Mouse (Mus musculus): Measurements from ENCODE around the gene Olfr1450. TPM values are rescaled to one million over a fixed set of nuclear protein-coding genes. Genes with fewer than 3 reads are reported as not detected.
"Not testable (repeated sequence)": the region's sequence is repeated elsewhere in the genome, so short reads cannot be mapped to it uniquely, and the experiment has no call there.

Gene Olfr1450
- not detected in 2 replicates for polyA plus RNA-seq (2012; rRNA removed)

DNA sequence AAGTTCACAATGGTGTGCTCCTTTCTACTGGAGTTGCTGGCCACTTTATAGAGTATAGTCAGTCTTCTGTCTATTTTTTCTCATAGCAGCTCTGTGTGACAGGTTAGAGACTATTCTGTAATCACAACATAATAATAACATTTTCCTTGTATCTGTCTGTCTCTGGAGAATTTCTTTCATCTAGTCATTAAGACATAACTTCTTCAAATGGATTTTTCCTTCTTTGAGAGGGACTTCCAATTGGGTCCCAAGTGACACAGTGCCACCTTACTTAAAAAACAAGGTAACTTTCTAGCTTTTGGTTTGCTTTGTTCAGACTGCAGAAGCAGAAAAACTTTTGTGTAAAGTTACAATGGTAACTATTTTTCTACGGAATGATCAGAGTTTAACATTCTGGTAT lies at the start of gene Olfr1450:
TSS of gene Olfr1450 (plus strand) at position 301 of the 400 bp plus-strand sequence.
- no peak for DNase-seq (ENCODE audit: low spot score)

DNA sequence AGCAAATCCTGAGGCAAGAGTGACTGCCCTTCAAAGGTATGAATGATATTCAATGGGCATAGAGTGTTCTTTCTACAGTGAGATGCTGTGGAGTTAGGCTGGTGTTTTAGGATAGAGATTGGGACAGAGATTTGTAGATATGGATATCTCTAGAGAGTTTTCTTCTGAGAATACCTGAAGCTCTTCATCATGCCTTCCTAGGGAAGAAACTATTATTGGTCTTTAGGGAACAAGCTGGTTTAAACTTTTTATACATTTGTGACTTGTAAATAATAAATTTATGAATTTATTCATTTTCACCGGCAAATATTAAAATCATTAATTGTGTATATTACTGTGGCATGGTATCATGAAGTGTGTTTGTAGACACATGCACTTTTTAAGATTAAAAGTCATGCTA lies 46.4 kb upstream of the Olfr1450 start, which contains the start of gene Olfr1447:
TSS of gene Olfr1447 (minus strand) at position 101 of the 400 bp plus-strand sequence.
- no peak for DNase-seq (ENCODE audit: low spot score)

DNA sequence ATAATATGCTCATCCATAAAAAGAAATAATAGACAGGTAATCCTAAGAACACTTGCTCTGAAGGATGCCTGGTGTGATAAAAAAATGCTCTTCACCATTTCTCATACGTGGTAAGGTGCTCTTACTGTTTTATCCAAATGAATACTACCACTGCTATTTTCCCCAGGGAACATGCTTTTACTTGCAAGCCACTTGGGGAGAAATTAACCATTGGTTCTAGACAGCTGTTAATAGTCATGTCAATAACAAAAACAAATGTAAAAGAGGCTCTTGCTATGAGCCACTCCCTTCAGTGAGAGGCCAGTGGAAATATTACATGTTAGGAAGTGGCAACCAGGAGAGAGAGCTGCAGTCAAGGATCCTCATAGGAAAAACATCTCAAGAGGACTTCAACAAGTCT lies 25.7 kb upstream of the Olfr1450 start, which contains the start of gene Olfr1448:
TSS of gene Olfr1448 (minus strand) at position 101 of the 400 bp plus-strand sequence.
- no peak for DNase-seq (ENCODE audit: low spot score)

DNA sequence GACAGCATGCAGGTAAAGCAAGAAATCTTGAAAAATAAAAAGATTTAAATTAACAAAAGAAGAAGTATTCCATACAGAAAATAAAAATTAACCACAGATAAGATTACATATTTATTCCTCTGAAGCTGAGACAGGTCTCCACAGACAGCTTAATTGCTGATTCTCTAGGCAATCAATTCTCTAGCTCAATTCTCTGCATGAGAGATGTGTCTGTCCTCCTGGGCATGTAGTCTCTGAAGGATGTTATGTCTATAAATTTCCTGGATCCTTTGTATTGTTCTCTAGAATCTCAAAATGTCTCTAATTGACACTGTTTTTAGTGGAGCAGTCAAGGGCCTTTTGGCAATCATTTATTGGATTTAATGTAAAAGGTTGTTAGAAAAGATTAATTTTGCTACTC lies 19.5 kb upstream of the Olfr1450 start, which contains the start of gene Olfr1449:
TSS of gene Olfr1449 (plus strand) at position 301 of the 400 bp plus-strand sequence.
- DNase-seq (ENCODE audit: low spot score): no peak

DNA sequence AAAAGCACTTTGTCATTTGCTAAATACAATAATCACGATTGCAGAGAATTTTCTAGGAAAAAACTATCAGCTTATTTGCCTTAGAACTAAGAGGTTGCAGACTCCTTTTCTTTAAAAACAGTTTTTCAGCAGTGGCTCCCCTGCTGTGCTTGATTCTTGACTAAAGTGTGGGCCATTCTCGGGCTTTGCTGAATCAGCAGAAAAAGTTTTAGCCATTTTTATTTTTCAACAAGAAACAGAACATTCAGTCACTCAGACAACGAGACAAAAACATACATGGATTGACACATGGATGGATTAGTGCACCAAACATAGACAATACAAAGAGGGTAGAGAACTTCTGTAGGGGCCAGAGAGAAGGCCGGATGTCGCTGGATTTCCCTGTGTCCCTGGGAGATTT lies 20.0 kb downstream of the Olfr1450 start:
- not testable (repeated sequence) for DNase-seq (ENCODE audit: low spot score)

DNA sequence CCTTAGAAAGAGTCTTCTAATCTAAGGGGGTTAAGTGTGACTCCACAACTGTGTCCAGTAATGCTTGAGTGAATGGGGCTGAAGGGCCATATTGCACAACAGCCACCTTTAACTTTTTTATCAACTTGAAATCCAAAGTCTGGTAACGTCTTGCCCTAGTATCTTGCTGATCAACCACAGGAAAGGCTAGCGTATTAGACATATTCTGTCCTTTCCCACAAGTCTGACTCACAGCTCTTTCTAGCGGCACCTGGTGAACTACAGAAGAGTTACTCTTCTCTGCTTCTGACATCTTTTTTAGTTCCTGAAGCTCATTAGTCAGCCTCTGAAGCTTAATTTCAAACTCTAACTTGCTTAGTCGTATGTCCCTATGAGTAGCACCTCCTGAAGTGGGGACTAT lies 42.3 kb downstream of the Olfr1450 start:
- DNase-seq (ENCODE audit: low spot score): not testable (repeated sequence)

DNA sequence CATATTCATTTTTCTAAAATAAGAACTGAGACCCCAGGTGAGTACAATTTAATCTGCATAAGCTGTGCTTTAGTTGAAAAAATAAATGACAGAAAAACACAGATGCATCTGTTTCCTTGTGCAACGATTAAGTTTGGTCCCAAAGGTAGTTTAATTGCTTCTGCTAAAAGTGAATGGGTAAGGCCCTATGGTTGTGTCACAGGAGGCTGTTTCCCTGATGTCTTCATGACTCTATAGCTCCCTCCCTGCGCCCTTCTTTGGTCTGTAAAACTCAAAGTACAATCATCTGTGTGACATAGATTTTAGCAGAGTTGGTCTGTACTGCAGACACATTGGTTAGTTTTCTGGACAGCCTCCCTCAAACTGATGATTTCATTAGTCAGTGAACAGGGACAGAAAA lies 44.7 kb downstream of the Olfr1450 start, which contains the start of gene Olfr1451:
TSS of gene Olfr1451 (plus strand) at position 301 of the 400 bp plus-strand sequence.
- no peak for DNase-seq (ENCODE audit: low spot score)

Other genes with a start within 250 kb of the Olfr1450 start
- 1.8 and 2.9 TPM in 2 replicates for gene Cntf, start 184.6 kb upstream of the Olfr1450 start, polyA plus RNA-seq (2012; rRNA removed)
- 37.0 and 44.0 TPM in 2 replicates for gene Zfp91, start 154.1 kb upstream of the Olfr1450 start, polyA plus RNA-seq (2012; rRNA removed)
- 4.3 and 5.1 TPM in 2 replicates for gene Lpxn, start 154.1 kb upstream of the Olfr1450 start, polyA plus RNA-seq (2012; rRNA removed)
- gene Gm5244, start 103.6 kb upstream of the Olfr1450 start, polyA plus RNA-seq (2012; rRNA removed): not detected in 2 replicates
- gene Olfr1444, start 93.0 kb upstream of the Olfr1450 start, polyA plus RNA-seq (2012; rRNA removed): not detected in 2 replicates
- not detected in 2 replicates for gene Olfr1445, start 66.4 kb upstream of the Olfr1450 start, polyA plus RNA-seq (2012; rRNA removed)
- not detected in 2 replicates for gene Olfr1446, start 56.7 kb upstream of the Olfr1450 start, polyA plus RNA-seq (2012; rRNA removed)
- not detected in 2 replicates for gene Olfr1447, start 46.5 kb upstream of the Olfr1450 start, polyA plus RNA-seq (2012; rRNA removed)
- not detected in 2 replicates for gene Olfr1448, start 25.8 kb upstream of the Olfr1450 start, polyA plus RNA-seq (2012; rRNA removed)
- gene Olfr1449, start 19.4 kb upstream of the Olfr1450 start, polyA plus RNA-seq (2012; rRNA removed): not detected in 2 replicates
- not detected in 2 replicates for gene Olfr1451, start 44.8 kb downstream of the Olfr1450 start, polyA plus RNA-seq (2012; rRNA removed)
- not detected in 2 replicates for gene Olfr1453, start 78.1 kb downstream of the Olfr1450 start, polyA plus RNA-seq (2012; rRNA removed)
- gene Olfr1454, start 110.4 kb downstream of the Olfr1450 start, polyA plus RNA-seq (2012; rRNA removed): not detected in 2 replicates
- not detected in 2 replicates for gene Olfr1457, start 147.6 kb downstream of the Olfr1450 start, polyA plus RNA-seq (2012; rRNA removed)
- gene Olfr1458, start 156.5 kb downstream of the Olfr1450 start, polyA plus RNA-seq (2012; rRNA removed): not detected in 2 replicates
- not detected in 2 replicates for gene Olfr1459, start 199.3 kb downstream of the Olfr1450 start, polyA plus RNA-seq (2012; rRNA removed)
- gene Olfr1461, start 212.7 kb downstream of the Olfr1450 start, polyA plus RNA-seq (2012; rRNA removed): not detected in 2 replicates
- gene Olfr1462, start 235.5 kb downstream of the Olfr1450 start, polyA plus RNA-seq (2012; rRNA removed): not detected in 2 replicates

Measured in urinary bladder, adult 2 months (tissue).